Mouse (Mus musculus): Measurements from ENCODE around the gene Clip2. TPM values are rescaled to one million over a fixed set of nuclear protein-coding genes. Genes with fewer than 3 reads are reported as not detected.
"Not testable (repeated sequence)": the region's sequence is repeated elsewhere in the genome, so short reads cannot be mapped to it uniquely, and the experiment has no call there.

Clip2 gene
- polyA plus RNA-seq, 1 experiment from 2014 or later, result 6.8 TPM

DNA sequence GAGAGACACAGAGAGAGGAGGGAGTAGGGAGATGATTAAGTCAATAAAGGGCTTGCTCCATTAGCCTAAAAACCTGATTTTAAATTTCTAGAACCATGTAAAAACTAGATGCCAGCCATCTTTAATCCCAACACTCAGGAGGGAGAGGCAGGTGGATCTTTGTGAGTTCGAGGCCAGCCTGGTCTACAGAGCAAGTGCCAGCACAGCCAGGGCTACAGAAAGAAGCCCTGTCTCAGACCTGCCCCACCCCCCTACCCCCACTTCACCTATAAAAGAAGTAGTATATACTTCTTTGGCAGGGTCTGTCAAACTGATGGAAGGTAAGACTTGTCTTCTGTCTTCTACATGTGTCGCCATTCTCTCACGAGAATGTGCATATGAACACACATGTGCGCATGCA lies 91.7 kb downstream of the Clip2 start:
- DNase-seq (ENCODE audit: low spot score), result no peak
- H3K27ac ChIP-seq (replicated peaks), result no peak overlapping the region
- H3K4me1 ChIP-seq, result peaks cover 5% of the 10 kb centered on the region
- no peaks in the 10 kb centered on the region for H3K27me3 ChIP-seq (replicated peaks; ENCODE audit: low read depth, poor library complexity, severe bottlenecking)
- no peaks in the 10 kb centered on the region for H3K36me3 ChIP-seq (replicated peaks)
- H3K4me3 ChIP-seq, result no peak overlapping the region
- H3K9me3 ChIP-seq, result no peaks in the 10 kb centered on the region
- WGBS, result 90% methylated on average over 4 of the region's 4 CpGs

DNA sequence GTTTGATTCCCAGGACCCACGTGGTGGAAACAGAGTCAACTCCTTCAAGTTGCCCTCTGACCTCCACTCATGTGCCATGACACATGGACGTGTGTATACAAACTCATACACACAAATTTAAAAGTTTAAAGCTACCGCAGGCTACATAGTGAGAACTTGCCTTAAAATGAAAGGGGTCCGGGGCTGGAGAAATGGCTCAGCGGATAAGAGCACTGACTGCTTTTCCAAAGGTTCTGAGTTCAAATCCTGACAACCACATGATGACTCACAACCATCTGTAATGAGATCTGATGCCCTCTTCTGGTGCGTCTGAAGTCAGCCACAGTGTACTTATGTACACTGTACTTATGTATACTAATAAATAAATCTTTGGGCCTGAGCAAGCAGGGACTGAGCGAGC lies 93.1 kb downstream of the Clip2 start:
- Histone ChIP-seq H3K4me3 (no peak overlapping the region), H3K4me1 (peaks cover 19% of the 10 kb centered on the region)
- DNase-seq (ENCODE audit: low spot score), result no peak

DNA sequence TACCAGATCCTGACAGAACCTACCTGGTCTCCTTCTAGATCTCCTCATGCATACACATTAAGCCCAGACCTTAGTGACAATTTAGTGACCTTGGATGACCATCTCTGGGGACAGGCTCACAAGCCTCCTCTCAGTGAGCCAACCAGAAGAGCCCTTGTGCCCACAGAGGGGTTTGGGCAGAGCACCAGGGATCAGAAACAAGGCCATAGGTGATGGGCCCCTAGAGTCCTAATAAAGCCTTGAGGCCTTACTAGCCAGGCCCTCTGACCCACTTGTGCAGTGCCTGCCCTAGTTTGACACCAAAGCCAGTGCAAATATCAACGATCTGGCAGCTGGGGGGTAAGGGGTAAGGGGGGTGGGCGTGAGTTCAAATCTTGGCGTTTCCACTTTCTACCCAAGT lies 93.8 kb downstream of the Clip2 start:
- Histone ChIP-seq H3K4me3 (no peak overlapping the region), H3K27ac (replicated peaks) (no peak overlapping the region; the same call in 1 of the 2 replicates), H3K27me3 (replicated peaks; ENCODE audit: low read depth, poor library complexity, severe bottlenecking) (no peaks in the 10 kb centered on the region), H3K4me1 (peaks cover 26% of the 10 kb centered on the region), H3K9me3 (no peaks in the 10 kb centered on the region), H3K36me3 (replicated peaks) (peaks cover 10% of the 10 kb centered on the region)
- no peak for DNase-seq (ENCODE audit: low spot score)
- WGBS, result 92% methylated on average over 3 of the region's 3 CpGs

More for the DNA sequence above, 93.1 kb downstream of the Clip2 start:
- WGBS, result 86% methylated on average over 7 of the region's 7 CpGs
- Histone ChIP-seq H3K9me3 (no peaks in the 10 kb centered on the region), H3K27me3 (replicated peaks; ENCODE audit: low read depth, poor library complexity, severe bottlenecking) (no peaks in the 10 kb centered on the region), H3K36me3 (replicated peaks) (0 out of 2 replicates have a peak, but pooled peaks cover 3% of the 10 kb centered on the region), H3K27ac (replicated peaks) (no peak overlapping the region)

DNA sequence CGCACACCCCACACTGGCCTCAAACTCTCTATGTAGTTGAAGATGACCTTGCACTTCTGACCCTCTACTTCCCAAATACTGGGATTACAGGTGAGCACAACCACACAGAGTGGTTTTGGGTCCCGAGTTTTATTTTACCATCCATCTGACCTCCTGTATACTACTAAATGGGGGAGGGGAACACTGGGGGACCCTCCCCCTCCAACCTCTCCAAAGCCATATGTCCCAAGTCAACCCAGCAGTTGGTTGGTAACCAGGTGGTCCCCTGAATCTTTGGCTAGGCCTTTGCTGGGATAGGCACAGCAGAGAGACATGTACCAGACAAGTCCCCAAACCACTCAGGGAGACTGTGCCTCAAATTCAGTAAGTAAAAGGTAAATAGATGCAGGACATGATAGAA lies 94.9 kb downstream of the Clip2 start:
- Histone ChIP-seq H3K27ac (replicated peaks) (peak overlapping the region; percentile 99; the same call in 1 of the 2 replicates), H3K27me3 (replicated peaks; ENCODE audit: low read depth, poor library complexity, severe bottlenecking) (no peaks in the 10 kb centered on the region), H3K4me1 (peaks cover 26% of the 10 kb centered on the region), H3K9me3 (0 out of 2 replicates have a peak, but pooled peaks cover under 1% of the 10 kb centered on the region), H3K36me3 (replicated peaks) (peaks cover 20% of the 10 kb centered on the region), H3K4me3 (peak overlapping the region; percentile 86; the same call in 1 of the 2 replicates)
- 94% methylated on average over 2 of the region's 2 CpGs for WGBS
- DNase-seq (ENCODE audit: low spot score), result no peak

DNA sequence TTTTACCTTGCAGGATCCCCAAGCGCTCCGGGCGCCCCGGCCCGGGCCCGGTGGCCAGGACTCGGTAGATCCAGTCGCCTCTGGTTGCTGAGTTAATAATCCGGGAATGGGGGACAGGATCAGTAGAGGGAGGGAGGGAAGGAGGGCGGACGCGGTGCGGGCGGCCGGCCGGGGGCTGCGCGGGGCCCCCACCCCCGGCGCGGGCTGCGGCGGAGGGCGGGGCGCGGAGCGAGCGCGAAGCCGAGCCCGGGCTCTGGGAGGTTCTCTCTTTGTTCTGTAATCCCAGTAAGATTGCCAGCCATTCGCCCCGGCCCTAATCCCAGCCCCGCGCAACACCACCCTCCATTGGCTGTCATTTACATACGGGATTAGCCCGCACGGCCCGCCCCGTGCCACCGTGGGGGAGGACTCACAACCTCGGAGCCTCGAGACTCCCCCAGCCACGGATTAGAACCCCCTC lies 95.7 kb downstream of the Clip2 start, which contains the start of gene Gtf2ird1:
TSS of gene Gtf2ird1 (minus strand) at position 214 of the 460 bp plus-strand sequence.
- under 1% methylated on average over 44 of the region's 44 CpGs for WGBS

DNA sequence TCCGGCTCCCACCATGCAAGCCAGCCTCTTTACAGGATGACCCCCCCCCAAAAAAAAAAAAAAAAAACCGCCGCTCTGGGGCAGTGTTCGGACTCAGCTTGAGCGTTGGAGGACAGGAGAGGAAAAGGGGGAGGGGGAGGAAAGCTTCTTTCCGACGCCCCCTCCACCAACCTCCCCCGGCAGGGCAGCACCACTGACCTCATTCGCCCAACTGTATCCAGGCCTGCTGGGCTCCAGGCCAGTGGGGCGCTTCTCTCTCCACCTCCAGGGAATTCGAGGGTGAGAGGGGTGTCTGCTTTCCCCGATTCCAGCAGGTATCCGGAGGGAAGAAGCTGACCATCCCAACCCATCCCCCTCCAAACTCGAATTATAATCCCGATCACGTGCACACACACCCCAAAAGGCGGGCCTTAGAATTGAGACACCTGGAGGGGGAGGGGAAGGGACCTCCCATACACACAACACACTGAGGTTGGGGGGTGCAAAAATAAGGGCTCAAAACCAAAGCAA lies 96.3 kb downstream of the Clip2 start:
- no peaks in the 10 kb centered on the region for H3K27me3 ChIP-seq (replicated peaks; ENCODE audit: low read depth, poor library complexity, severe bottlenecking)
- WGBS, result under 1% methylated on average over 17 of the region's 17 CpGs
- H3K9me3 ChIP-seq, result peaks cover 8% of the 10 kb centered on the region; the same call in 1 of the 2 replicates
- H3K36me3 ChIP-seq (replicated peaks), result peaks cover 34% of the 10 kb centered on the region
- H3K4me3 ChIP-seq, result peak overlapping the region; percentile 86
- H3K4me1 ChIP-seq, result peaks cover 26% of the 10 kb centered on the region
- H3K27ac ChIP-seq (replicated peaks), result peak overlapping the region; percentile 99
- peak; percentile 78 for DNase-seq (ENCODE audit: low spot score)

More for the DNA sequence above, 95.7 kb downstream of the Clip2 start, which contains the start of gene Gtf2ird1:
- H3K4me3 ChIP-seq, result peak within 1 kb of the TSS; percentile 86
- no peaks in the 10 kb centered on the region for H3K27me3 ChIP-seq (replicated peaks; ENCODE audit: low read depth, poor library complexity, severe bottlenecking)
- peaks cover 29% of the 10 kb centered on the region for H3K36me3 ChIP-seq (replicated peaks)
- H3K4me1 ChIP-seq, result peaks cover 26% of the 10 kb centered on the region
- peak within 1 kb of the TSS; percentile 99 for H3K27ac ChIP-seq (replicated peaks)
- peak; percentile 86 for DNase-seq (ENCODE audit: low spot score)
- H3K9me3 ChIP-seq, result peaks cover 8% of the 10 kb centered on the region; the same call in 1 of the 2 replicates

DNA sequence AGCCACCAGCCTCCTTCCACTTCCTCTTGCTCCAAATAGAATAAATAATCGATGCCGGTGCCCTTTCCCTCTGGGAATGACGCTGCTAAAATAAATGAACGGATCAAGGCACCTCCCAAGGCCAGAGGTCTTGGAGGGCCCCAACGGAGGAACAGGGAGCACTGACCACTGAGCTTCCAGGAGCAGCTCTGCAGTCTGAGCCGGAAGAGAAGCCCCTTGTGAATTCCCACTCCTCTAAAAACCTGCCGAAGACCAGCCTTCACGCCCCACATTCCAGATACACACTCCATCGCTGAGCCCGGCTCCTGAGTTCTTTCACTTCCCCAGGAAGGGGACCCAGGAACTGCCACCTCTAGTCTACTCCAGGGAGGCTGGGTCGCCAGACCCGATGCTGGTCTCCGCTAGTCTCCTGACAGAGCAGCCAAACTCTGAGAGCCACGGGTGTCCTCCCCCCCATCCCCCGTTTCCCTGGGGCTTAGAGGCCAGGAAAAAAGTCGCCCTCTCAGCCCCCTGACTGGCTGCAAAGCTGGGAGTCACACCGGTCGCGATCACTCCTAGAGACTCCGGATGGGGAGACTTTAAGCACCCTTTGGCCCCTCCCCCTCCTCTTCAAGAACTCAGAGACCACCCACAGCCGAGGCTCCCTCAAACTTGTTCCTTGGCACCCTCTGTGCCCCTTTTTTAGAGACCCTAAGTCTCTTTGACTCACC lies 96.9 kb downstream of the Clip2 start:
- Histone ChIP-seq H3K4me1 (peaks cover 26% of the 10 kb centered on the region), H3K36me3 (replicated peaks) (peaks cover 41% of the 10 kb centered on the region), H3K27ac (replicated peaks) (peak overlapping the region; percentile 99), H3K9me3 (peaks cover 8% of the 10 kb centered on the region; the same call in 1 of the 2 replicates), H3K4me3 (peak overlapping the region; percentile 86), H3K27me3 (replicated peaks; ENCODE audit: low read depth, poor library complexity, severe bottlenecking) (no peaks in the 10 kb centered on the region)
- peak; percentile 70 for DNase-seq (ENCODE audit: low spot score)
- 4% methylated on average over 21 of the region's 21 CpGs for WGBS

DNA sequence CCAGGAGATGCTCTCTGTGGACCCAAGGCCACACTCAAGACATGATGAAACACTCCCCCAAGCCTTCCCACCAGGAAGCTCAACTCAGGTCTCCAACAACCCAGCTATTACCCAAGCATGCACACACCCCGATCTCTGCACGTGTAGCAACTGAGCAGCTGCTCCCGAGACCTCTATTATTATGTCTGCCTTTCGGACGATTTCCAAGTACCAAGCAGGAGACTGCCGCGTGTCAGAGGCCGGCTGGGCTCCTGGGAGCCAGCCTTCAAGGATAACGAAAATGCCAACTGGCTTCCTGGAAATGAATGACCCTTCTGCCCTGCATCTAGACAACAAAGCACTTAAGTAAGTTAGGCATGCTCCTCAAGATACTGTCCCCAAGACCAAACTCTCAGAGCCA lies 97.8 kb downstream of the Clip2 start:
- H3K9me3 ChIP-seq, result peaks cover 8% of the 10 kb centered on the region; the same call in 1 of the 2 replicates
- H3K27me3 ChIP-seq (replicated peaks; ENCODE audit: low read depth, poor library complexity, severe bottlenecking), result no peaks in the 10 kb centered on the region
- 51% methylated on average over 9 of the region's 9 CpGs for WGBS
- peaks cover 26% of the 10 kb centered on the region for H3K4me1 ChIP-seq
- DNase-seq (ENCODE audit: low spot score), result no peak
- peak overlapping the region; percentile 86 for H3K4me3 ChIP-seq
- peaks cover 49% of the 10 kb centered on the region for H3K36me3 ChIP-seq (replicated peaks)
- peak overlapping the region; percentile 99 for H3K27ac ChIP-seq (replicated peaks)

DNA sequence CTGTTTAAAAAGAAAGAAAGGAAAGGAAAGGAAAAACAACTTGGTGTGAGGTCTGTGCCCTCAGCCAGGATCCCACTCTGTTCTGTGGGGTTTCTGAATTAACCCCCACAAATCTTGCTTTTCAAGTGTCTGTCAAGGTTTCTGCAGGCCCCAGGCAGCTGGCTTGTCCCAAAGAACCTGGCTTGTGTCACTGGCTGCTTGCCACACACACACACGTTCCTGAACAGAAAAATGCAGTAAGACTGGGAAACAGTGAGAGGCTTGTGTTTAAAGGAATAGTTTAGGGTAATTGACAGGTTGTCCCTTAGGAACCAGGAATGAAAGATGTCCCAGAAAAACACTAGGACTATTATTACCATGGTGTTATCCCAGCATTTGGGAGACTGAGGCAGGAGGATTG lies 98.7 kb downstream of the Clip2 start:
- H3K9me3 ChIP-seq, result peaks cover 8% of the 10 kb centered on the region; the same call in 1 of the 2 replicates
- H3K36me3 ChIP-seq (replicated peaks), result peaks cover 54% of the 10 kb centered on the region
- peak overlapping the region; percentile 14; the same call in 1 of the 2 replicates for H3K4me3 ChIP-seq
- no peaks in the 10 kb centered on the region for H3K27me3 ChIP-seq (replicated peaks; ENCODE audit: low read depth, poor library complexity, severe bottlenecking)
- no peak overlapping the region for H3K27ac ChIP-seq (replicated peaks)
- 54% methylated on average over 1 of the region's 1 CpGs for WGBS
- peaks cover 26% of the 10 kb centered on the region for H3K4me1 ChIP-seq
- no peak for DNase-seq (ENCODE audit: low spot score)

DNA sequence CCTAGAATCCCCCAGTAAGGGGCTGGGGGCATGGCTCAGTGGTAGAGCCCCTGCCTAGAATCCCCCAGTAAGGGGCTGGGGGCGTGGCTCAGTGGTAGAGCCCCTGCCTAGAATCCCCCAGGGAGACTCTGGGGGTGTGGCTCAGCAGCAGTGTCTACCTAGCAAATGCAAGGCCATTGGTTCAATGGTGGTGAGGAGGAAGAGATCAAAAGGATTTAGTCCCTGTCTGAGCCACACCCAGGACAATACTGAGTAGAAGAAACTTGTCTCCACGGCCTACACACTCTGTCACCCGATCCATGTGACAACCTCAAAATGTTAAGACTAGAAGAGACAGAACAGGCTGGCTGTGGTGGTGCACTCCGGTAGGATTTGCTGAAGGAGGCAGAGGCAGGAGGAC lies 105.5 kb downstream of the Clip2 start:
- not testable (repeated sequence) for DNase-seq (ENCODE audit: low spot score); H3K4me3 ChIP-seq; H3K27ac ChIP-seq (replicated peaks); H3K27me3 ChIP-seq (replicated peaks; ENCODE audit: low read depth, poor library complexity, severe bottlenecking)
- WGBS, result 94% methylated on average over 4 of the region's 4 CpGs
- Histone ChIP-seq H3K4me1 (peaks cover 25% of the 10 kb centered on the region), H3K9me3 (peaks cover 19% of the 10 kb centered on the region), H3K36me3 (replicated peaks) (peaks cover 91% of the 10 kb centered on the region)

DNA sequence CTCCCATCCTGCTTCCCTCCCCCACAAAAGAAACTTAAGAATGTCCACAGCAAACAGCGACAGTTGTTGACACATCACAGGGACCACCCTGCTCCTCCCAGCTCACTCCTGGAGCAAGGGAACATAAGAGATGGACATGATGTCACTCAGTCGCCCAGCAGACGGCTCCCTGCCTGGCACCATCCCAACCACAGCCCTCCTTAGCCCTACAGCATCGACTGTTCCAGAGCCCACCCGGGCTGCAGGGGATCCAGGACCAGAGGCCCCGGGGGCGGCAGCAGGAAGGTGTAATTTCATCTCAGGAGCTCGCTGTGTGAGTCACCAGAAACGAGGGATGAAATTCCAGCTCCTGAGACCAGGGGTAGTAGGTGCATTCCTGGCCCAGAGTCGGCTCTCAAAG lies 106.3 kb downstream of the Clip2 start:
- peak overlapping the region; percentile 48 for H3K27ac ChIP-seq (replicated peaks)
- peaks cover 25% of the 10 kb centered on the region for H3K4me1 ChIP-seq
- peak overlapping the region; percentile 28; the same call in 1 of the 2 replicates for H3K4me3 ChIP-seq
- H3K27me3 ChIP-seq (replicated peaks; ENCODE audit: low read depth, poor library complexity, severe bottlenecking), result no peaks in the 10 kb centered on the region
- H3K9me3 ChIP-seq, result peaks cover 22% of the 10 kb centered on the region
- peak; percentile 54 for DNase-seq (ENCODE audit: low spot score)
- WGBS, result 61% methylated on average over 10 of the region's 10 CpGs
- peaks cover 91% of the 10 kb centered on the region for H3K36me3 ChIP-seq (replicated peaks)

DNA sequence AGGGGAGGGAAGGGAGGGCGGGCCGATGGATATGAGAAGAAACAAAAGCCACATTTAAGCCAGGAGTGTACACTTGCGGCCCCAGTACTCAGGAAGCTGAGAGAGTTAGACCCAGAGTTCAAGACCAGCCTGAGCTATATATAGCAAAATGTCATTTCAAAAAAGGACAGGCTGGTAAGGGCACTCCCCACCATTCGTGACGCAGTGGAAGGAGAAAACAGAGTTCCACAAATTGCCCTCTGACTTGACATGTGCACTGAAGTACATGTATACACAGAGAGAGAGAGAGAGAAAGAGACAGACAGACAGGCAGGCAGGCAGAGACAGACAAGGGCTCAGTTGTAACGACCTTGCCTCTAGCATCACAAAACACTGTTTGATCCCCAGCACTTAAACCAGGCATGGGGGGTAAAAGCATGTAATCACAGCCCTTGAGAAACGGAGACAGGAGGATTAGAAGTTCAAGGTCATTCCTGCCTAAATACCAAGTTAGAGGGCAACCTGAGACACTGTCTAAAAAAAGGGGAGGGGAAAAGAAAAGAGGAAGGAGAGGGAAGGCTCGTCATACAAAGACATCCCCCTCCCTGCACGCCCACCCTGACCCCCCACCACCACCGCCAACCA lies 106.9 kb downstream of the Clip2 start:
- DNase-seq (ENCODE audit: low spot score), result no peak
- peaks cover 91% of the 10 kb centered on the region for H3K36me3 ChIP-seq (replicated peaks)
- H3K9me3 ChIP-seq, result peaks cover 22% of the 10 kb centered on the region
- no peak overlapping the region for H3K4me3 ChIP-seq
- H3K27me3 ChIP-seq (replicated peaks; ENCODE audit: low read depth, poor library complexity, severe bottlenecking), result no peaks in the 10 kb centered on the region
- WGBS, result 66% methylated on average over 10 of the region's 10 CpGs
- H3K4me1 ChIP-seq, result peaks cover 25% of the 10 kb centered on the region
- peak overlapping the region; percentile 54 for H3K27ac ChIP-seq (replicated peaks)

Data from embryonic facial prominence, embryonic 10.5 days (tissue).